Mouse (Mus musculus): ENCODE results near the gene Brd7.

Brd7 gene

GRCm38 (mm10) chr8:88284738-88285137 lies 77.3 kb downstream of the Brd7 start:
- no peak for DNase-seq (ENCODE audit: low spot score)

GRCm38 (mm10) chr8:88283243-88284115 lies 78.5 kb downstream of the Brd7 start:
- no peak for DNase-seq (ENCODE audit: low spot score)

DNA sequence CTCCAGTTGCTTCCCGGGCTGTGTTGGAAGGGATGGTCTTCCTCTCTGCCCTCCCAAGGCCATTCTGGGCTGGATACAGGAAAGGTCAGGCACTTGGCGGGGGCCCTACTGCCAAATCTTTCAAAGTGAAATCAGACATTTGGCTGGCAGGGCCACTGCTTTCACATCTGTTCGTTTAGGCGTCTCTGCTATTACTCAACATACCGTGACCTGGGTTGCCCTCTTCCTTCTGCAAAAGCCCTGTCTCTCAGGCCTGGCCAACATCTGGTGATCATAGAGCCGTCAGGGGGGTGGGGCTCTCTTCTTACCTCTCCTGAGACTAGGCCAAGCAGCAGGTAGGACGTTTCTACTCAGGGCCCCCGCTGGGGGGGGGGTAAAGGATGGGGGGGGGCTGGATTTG lies 79.3 kb downstream of the Brd7 start:
- DNase-seq (ENCODE audit: low spot score): peak; percentile 70

All from testis, postnatal 10 days (tissue).